In the genomic region with DNA sequence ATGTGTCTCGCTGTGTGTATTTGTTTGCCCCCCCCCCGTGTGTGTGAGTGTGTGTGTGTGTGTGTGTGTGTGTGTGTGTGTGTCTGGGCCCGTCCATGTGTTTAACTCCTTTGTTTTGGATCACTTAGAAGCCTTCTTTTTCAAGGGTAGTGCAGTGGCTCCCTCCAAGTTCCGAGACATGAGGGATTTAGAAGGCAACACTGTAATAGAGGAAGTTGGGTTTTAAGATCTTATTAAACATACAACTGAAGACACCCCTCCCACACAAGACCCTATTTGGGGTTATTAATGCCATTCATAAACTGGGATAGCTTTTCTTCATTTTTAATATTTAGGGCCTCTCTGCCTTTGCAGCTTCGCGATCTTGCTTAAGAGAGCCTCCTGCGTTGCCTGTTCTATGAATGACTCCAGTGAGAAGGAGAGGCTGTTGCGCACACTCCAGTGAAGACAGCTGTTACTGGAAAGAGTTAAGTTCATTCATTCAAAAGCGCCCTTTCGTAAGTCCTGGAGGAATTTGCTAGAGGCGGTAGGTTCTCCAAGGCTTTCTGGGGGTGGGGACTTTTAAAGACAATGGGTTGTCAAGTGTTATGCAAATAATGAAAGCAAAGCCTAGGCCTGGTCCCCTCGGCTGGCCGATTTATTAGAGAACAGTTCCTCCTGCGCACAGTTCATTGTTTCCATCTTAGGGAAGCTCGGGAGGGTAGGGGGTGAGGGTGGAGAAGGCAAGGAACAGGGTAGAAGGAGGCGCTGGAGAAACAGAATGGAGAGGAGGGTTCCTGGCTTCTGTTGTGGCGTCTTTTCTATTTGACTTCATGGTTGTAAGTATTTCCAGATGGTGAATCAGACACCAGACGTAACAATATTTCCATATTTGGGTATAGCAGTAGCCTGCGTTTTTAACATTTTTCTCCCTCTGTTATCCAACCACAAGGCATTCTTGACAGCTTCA, we compare ENCODE assay signal across 8 mouse cellular contexts. TPM values are rescaled to one million over a fixed set of nuclear protein-coding genes. Genes with fewer than 3 reads are reported as not detected.
DNase-seq lines count a peak whose midpoint lies in the region; ATAC-seq lines count a peak whose summit lies in the region.

No protein-coding gene starts in this region.

- no peaks in the 10 kb centered on the region for H3K27me3 ChIP-seq in embryonic facial prominence, embryonic 11.5 days (ENCODE audit: control insufficient read depth, insufficient read depth, low read length)
- H3K27me3 ChIP-seq in liver, embryonic 11.5 days (replicated peaks; ENCODE audit: control insufficient read depth, insufficient read depth, low read length) = peaks cover 61% of the 10 kb centered on the region
- peaks cover 58% of the 10 kb centered on the region for H3K27me3 ChIP-seq in neural tube, embryonic 13.5 days

- ATAC-seq in embryonic facial prominence, embryonic 11.5 days (replicated peaks; ENCODE audit: insufficient number of reproducible peaks, low FRiP score, low TSS enrichment, low read depth) = peak; percentile 16; the same call in 1 of the 2 replicates
- ATAC-seq in liver, embryonic 11.5 days (replicated peaks; ENCODE audit: low FRiP score) = no peak
- ATAC-seq in neural tube, embryonic 13.5 days (ENCODE audit: low read depth) = no peak
- no peak for ATAC-seq in megakaryocyte-erythroid progenitor cell, adult 5-6 weeks (replicated peaks; ENCODE audit: low FRiP score, low TSS enrichment, poor library complexity, severe bottlenecking)
- ATAC-seq in erythroid progenitor cell, adult 5-6 weeks (replicated peaks; ENCODE audit: low FRiP score, poor library complexity, severe bottlenecking) = no peak

- H3K9ac ChIP-seq in embryonic facial prominence, embryonic 11.5 days (replicated peaks; ENCODE audit: low read length) = peak overlapping the region; percentile 43
- H3K9ac ChIP-seq in liver, embryonic 11.5 days (ENCODE audit: low read depth, low read length) = no peak overlapping the region
- H3K9ac ChIP-seq in neural tube, embryonic 13.5 days = peak overlapping the region; percentile 77; the same call in 1 of the 2 replicates

- DNase-seq in frontal cortex, postnatal 36 days (ENCODE audit: low spot score in 2 of 2) = peak; percentile 15 to 29
- no peak for DNase-seq in frontal cortex, postnatal 10 days (ENCODE audit: low spot score in 2 of 2)
- peak; percentile 81 for DNase-seq in embryonic facial prominence, embryonic 11.5 days (ENCODE audit: low spot score)
- peak; percentile 59 to 65 for DNase-seq in heart, postnatal 10 days
- no peak for DNase-seq in liver, embryonic 11.5 days (ENCODE audit: low spot score)

- WGBS in embryonic facial prominence, embryonic 11.5 days = 2% methylated on average over 19 of the region's 19 CpGs
- WGBS in liver, embryonic 11.5 days = 7% methylated on average over 19 of the region's 19 CpGs
- WGBS in neural tube, embryonic 13.5 days = 5% methylated on average over 19 of the region's 19 CpGs

- peak overlapping the region; percentile 53 for H3K27ac ChIP-seq in embryonic facial prominence, embryonic 11.5 days (replicated peaks; ENCODE audit: low read depth, low read length)
- H3K27ac ChIP-seq in liver, embryonic 11.5 days (ENCODE audit: low read depth, low read length) = peak overlapping the region; percentile 59
- H3K27ac ChIP-seq in neural tube, embryonic 13.5 days (replicated peaks) = peak overlapping the region; percentile 14; the same call in 1 of the 2 replicates

- peak overlapping the region; percentile 79 for H3K4me2 ChIP-seq in embryonic facial prominence, embryonic 11.5 days (ENCODE audit: low read depth, low read length)
- H3K4me2 ChIP-seq in liver, embryonic 11.5 days = peak overlapping the region; percentile 82
- H3K4me2 ChIP-seq in neural tube, embryonic 13.5 days = peak overlapping the region; percentile 80

- no peaks in the 10 kb centered on the region for H3K9me3 ChIP-seq in embryonic facial prominence, embryonic 11.5 days (replicated peaks; ENCODE audit: control insufficient read depth, low read length)
- H3K9me3 ChIP-seq in liver, embryonic 11.5 days (ENCODE audit: control insufficient read depth, low read length) = no peaks in the 10 kb centered on the region
- H3K9me3 ChIP-seq in neural tube, embryonic 13.5 days = no peaks in the 10 kb centered on the region

- H3K4me1 ChIP-seq in embryonic facial prominence, embryonic 11.5 days (ENCODE audit: control insufficient read depth, insufficient read depth, low read length) = peaks cover 2% of the 10 kb centered on the region
- H3K4me1 ChIP-seq in liver, embryonic 11.5 days (replicated peaks; ENCODE audit: control insufficient read depth, insufficient read depth, low read length) = peaks cover 17% of the 10 kb centered on the region
- H3K4me1 ChIP-seq in neural tube, embryonic 13.5 days (replicated peaks) = peaks cover 72% of the 10 kb centered on the region

- H3K36me3 ChIP-seq in embryonic facial prominence, embryonic 11.5 days (replicated peaks; ENCODE audit: control insufficient read depth, insufficient read depth, low read depth, low read length) = no peaks in the 10 kb centered on the region
- H3K36me3 ChIP-seq in liver, embryonic 11.5 days (ENCODE audit: control insufficient read depth, insufficient read depth, low read length) = peaks cover 2% of the 10 kb centered on the region; the same call in 1 of the 2 replicates
- H3K36me3 ChIP-seq in neural tube, embryonic 13.5 days = no peaks in the 10 kb centered on the region

- peak overlapping the region; percentile 75 for H3K4me3 ChIP-seq in embryonic facial prominence, embryonic 11.5 days (ENCODE audit: low read depth, low read length)
- peak overlapping the region; percentile 57 for H3K4me3 ChIP-seq in liver, embryonic 11.5 days (ENCODE audit: low read depth, low read length)
- peak overlapping the region; percentile 55 for H3K4me3 ChIP-seq in neural tube, embryonic 13.5 days

- intact Hi-C loops in heart, postnatal 10 days (cut with DNase I) = loop anchor here (5.0 kb wide), 1 partner anchor 179 kb away; no protein-coding TSS in a partner anchor

RNA-seq across cellular contexts. Expression of gene Ccn1, which starts 1.5 kb away (rescaled TPM):
- 28.9 and 29.6 TPM in 2 replicates for polyA plus RNA-seq in embryonic facial prominence, embryonic 11.5 days (2014; fragmentation: Nextera tagmentation; extraction: Ambion mirVana)
- 10 to 100 TPM; 39.4 to 45.3 TPM for total RNA-seq in heart, postnatal 10 days (2021)
- polyA plus RNA-seq in liver, embryonic 11.5 days (2014; fragmentation: Nextera tagmentation; extraction: Ambion mirVana) = 14.2 and 16.4 TPM in 2 replicates
- polyA plus RNA-seq in neural tube, embryonic 13.5 days (2015; fragmentation: Nextera tagmentation; extraction: Ambion mirVana) = 11.3 and 13.7 TPM in 2 replicates
- not detected in 2 replicates for total RNA-seq in megakaryocyte-erythroid progenitor cell, adult 5-6 weeks (2014; fragmentation: Nextera tagmentation)
- total RNA-seq in megakaryocyte-erythroid progenitor cell, adult 5-6 weeks (2017) = 1.9 TPM in 1 of 2 replicates, not detected in the other
- not detected in 2 replicates for total RNA-seq in erythroid progenitor cell, adult 5-6 weeks (2015; ENCODE audit: low replicate concordance)
- not detected in 2 replicates for total RNA-seq in erythroid progenitor cell, adult 5-6 weeks (2017; ENCODE audit: low replicate concordance)

Comparison
In these comparisons a context has a peak if more than half of its experiments do, and no peak if none do; other contexts are left out.
1. DNase-seq: peak in frontal cortex, postnatal 36 days (2 of 2), embryonic facial prominence, embryonic 11.5 days (single experiment) and heart, postnatal 10 days (2 of 2); none in frontal cortex, postnatal 10 days (0 of 2) and liver, embryonic 11.5 days (single experiment).
2. RNA of gene Ccn1, which starts 1.5 kb away (total RNA-seq): 39.4 to 45.3 TPM in heart, postnatal 10 days; 1.9 TPM in megakaryocyte-erythroid progenitor cell, adult 5-6 weeks and not detected in erythroid progenitor cell, adult 5-6 weeks; every median in the first group is over 10 times any median in the second.
3. Peak in every context shown above with its lines, with median percentiles within 50 percentile points of each other: H3K27ac ChIP-seq, H3K4me2 ChIP-seq and H3K4me3 ChIP-seq.